Mouse (Mus musculus): ENCODE measurements around the gene S1pr4.

S1pr4 gene

DNA sequence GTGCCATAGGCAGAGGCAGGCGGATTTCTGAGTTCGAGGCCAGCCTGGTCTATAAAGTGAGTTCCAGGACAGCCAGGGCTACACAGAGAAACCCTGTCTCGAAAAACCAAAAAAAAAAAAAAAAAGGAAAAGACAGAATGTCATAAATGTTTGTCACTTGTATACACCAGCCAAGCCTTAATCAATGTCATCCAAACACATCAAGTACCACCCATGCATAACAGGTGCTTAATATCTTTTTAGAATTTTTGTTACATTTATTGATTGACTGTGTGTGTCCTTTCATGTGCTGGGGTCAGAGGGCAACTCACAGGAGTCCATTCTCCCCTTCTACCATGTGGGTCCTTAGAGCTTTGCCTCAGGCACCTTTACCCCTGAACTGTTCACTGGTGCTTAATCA is at the start of gene S1pr4:
Gene S1pr4, minus strand, starts transcription at position 101 of the 400 bp plus-strand sequence.
- in situ Hi-C loops (cut with MboI; ENCODE audit: low sequenced_read_pairs) = no loop called here

DNA sequence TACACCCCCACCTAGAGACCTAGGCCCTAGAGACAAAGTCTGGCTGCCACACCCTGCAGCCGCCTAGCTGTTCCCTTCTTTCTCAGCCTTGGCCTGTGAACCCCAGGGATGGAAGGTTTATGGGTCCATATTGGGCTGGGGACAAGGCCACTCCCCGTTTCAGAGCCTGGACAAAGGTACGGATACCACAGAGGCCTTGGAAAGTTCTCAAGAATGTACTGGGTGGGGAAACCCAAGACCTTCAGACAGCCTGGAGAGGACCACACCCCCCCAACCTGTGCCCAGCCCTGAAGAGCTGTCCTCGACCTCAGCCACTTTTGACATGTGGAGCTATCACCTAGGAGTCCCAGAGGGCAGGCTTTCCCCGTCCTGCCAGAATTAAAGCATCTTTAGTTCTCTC is 49.0 kb upstream of the S1pr4 start:
- in situ Hi-C loops (cut with MboI; ENCODE audit: low sequenced_read_pairs) = no loop called here

DNA sequence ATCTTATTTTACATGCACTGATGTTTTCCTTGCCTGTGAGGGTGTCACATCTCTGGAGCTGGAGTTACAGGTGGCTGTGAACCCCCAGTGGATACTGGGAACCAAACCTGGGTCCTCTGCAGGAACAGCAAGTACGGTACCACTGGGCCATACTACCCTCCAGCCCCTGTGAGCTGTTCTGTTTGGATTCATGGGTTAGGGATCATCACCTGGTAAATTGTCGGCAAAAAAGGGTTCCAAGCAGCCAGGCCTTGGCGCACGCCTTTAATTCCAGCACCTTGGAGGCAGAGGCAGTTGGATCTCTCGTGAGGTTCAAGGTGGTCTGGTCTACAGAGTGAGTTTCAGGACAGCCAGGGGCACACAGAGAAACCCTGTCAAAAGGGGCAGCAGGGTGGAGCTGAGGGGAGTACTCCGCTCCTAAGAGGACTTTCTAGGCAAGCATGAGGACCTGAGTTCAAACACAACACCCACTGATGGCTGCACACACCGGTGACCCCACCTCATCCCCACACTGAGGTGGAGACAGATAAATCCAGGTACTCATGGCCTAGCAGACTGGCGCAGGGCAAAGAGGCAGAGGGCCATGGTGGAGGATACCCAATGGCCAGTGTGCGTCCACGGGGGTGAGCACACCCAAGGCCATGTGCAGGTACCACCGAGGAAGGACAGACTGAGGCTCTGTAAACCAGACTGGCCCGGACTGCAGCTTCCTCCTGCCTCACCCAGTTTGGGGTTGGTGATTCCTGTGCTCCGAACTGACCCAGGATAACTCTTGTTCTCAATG is 47.0 kb upstream of the S1pr4 start:
- in situ Hi-C loops (cut with MboI; ENCODE audit: low sequenced_read_pairs) = no loop called here

DNA sequence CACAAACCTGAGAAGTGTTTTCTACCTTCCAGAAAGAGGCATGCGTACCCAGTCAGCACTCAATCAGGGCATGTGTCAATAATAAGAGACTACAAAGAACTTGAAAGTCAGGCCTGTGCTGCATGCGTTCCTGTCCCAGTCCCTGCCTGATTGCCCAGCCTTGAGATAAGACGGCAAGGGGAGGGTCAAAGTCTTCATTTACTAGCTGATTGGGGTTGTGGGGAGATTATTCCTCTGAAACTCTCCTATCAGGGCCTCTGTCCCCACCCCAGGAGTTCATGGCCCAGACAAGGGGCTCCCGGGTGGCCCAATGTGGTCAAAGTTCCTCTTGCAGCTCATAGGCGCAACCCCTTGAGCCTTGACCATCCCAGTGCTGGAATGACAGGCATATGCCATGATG is 46.4 kb upstream of the S1pr4 start:
- in situ Hi-C loops (cut with MboI; ENCODE audit: low sequenced_read_pairs) = no loop called here

DNA sequence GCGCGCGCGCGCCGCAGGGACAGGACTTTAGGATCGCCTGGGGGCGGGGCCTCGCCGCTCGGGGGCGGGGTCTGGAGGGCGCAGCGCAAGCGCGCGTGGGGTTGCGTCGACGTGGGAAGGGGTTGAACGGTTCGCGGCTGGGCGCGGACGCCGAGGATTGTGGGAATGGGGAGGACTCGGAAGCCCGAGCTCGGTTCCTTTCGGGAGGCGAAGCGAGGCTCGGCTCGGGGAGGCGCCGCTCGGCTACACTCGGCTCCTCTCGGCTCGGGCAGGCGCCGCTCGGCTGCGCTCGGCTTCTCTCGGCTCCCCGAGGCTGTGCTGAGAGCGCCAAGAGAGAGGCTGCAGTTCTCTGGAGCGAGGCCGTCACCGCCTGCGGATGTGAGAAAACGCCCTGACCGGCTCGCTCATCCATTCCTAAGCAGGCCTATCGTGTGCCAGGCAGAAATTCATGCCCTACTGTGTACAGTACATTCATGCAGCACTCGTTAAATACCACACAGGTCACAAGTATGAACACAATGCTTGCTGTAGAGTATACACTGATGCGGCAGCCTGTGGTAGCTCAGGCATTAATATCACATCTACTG is 45.3 kb upstream of the S1pr4 start, which contains the start of gene Gna11:
Gene Gna11, minus strand, starts transcription at position 30 of the 587 bp plus-strand sequence.
- in situ Hi-C loops (cut with MboI; ENCODE audit: low sequenced_read_pairs) = no loop called here

DNA sequence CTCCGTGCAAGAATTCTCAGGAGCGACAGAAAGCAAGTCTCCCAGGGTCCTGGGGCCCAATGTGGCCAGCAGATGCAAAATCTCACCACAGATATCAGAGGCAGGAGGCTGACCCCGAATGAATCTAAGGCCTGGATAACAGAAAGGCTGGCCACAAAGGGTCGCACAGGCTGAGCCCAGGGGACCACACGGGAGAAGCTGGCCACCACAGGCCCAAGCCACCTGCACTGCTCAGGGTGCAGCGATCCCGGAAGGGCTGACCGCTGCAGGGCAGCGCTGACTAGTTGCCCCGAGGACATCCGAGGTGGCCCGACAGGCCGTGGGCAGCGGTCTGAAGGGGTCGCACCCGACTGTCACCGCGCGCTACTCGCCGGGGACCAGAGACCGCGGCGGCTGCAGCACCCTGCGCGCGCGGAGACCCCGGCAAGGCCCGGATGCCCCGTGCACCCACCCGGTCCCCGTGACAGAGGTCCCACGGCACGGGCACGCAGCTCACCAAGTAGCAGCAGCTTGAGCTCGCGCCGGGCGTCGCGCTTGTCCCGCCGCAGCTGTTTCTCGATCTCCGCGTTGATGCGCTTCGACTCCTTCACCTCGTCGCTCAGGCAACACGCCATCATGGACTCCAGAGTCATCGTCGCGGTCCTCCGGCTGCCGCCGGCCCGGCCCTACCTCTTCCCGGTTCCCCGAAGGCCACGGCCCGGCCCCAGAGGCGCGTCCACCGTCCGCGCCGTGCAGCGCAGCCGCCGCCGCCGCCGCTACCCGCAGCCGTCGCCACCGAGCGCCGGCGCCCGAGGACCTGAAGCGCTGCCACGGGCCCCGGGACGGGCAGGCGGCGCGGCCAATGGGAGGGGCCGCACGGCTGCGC is 44.6 kb upstream of the S1pr4 start:
- in situ Hi-C loops (cut with MboI; ENCODE audit: low sequenced_read_pairs) = no loop called here

DNA sequence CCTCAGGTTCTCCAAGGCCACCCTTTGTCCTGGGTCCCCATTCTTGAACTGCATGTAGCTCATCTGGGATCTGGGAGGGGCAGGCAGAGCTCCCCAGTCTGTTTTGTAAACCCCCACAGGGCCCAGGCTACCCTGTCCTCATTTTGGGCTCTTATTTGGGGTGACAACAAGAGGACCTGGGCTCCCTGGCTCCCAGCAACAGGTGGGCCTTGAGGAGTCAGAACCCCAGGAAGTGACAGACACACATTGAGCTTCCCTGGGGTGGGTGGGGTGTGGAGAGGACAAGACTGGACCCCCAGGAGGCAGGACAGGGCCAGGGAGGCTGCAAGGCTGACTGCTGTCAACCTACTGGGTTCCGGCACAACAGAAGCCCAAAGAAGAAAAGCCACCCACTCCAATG is 43.7 kb upstream of the S1pr4 start:
- in situ Hi-C loops (cut with MboI; ENCODE audit: low sequenced_read_pairs) = no loop called here

DNA sequence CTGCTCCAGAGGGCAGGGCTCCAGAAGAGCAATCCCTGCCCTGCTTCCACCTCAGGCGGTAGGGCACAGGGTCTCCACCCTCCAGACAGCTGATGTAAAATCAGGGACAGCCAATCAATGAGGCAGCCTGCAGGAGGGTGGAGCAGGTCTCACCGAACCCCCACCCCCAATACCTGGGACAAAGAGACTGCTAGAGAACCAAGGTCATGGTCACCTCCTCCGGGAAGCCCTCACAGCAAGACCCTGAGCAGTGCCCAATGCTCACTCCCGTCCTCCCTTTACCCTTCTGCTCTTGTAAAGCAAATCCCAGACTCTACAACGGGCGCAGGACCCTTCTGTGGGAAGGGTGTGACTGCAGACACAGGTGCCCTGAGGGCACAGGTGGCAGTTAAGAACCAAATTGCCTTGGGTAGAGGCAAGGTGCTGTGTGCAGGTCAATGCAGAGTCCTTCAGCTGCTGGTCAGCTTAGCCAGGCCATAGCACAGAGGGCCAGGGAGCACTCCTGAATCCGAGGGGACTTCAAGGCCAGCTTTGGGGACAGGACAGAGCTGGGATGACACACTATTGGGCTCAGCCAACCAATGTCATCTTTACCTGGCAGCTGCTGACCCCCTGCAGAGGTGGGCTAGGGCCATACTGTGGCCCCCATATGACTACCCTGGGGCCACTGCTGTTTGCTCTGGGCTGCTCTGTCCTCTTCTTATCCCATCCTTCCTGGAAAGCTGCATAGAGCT is 43.0 kb upstream of the S1pr4 start:
- in situ Hi-C loops (cut with MboI; ENCODE audit: low sequenced_read_pairs) = no loop called here

DNA sequence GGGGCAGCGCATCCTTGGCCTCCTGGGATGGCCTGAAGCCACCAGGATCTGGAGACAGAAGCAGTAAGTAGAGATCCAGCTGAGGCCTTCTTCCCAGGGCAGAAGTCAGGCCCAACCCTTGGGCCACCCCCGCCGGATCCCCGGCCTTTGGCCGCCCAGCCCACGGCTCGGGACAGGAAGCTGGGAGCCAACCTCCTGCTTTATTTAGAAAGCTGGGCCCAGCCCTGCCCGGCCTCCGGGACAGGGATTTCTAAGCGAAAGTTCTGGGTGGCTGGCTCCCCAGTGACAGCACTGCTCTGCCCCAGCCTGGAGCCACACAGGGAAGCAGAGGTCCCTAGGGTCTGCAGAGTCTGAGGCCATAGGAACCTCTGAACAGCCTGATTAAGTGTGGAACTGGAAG is 41.9 kb upstream of the S1pr4 start:
- in situ Hi-C loops (cut with MboI; ENCODE audit: low sequenced_read_pairs) = no loop called here

DNA sequence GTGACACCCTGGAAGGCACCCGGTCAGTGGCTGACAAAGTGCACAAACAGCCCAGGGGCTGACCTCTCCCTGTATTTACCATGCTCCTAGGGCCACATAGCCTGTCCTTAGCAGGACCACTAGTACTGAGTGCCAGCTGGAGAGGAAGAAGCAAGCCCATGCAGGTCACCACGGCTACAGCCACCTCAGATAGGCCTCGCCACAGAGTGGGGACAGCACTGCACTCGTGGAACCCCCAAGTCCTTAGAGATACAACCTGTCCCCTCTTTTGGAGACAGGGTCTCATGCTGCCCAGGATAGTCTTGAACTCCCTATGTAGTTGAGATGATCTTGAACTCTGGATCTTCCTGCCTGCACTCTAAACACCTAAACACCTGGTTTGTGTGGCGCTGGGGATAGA is 41.4 kb upstream of the S1pr4 start:
- in situ Hi-C loops (cut with MboI; ENCODE audit: low sequenced_read_pairs) = no loop called here

DNA sequence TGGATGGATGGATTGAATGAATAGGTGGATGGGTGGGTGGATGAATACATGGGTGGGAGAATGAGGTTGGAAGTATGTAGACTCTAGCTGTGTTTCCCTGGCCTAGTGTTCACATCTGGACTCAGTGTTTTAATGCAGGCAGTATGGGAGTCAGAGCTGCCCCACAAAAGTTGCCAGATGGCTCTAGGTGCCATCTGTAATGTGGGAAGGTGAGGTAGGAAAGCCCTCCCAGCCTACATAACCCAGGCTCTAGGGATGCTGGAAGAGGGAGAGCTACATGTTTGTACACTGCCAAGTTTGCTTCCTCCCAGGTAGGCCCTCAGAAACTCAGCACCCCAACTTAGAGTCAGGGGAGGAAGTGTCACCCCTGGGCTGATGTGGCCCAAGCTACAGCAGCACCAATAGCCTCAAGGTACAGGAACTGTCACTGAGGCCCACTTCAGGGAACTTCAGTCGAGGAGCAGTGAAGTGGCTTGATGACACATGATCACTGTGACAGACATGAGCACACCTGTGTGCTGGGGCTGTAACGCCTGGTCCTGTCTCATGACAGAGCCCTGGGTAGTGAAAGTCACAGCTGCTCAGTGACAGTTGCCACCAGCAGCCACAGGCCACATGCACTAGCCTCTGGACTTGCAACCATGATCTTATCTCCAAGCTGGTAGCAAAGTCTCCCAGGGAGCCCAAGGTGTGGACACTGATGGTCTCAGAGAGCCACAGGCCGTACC is 38.6 kb upstream of the S1pr4 start:
- in situ Hi-C loops (cut with MboI; ENCODE audit: low sequenced_read_pairs) = no loop called here

DNA sequence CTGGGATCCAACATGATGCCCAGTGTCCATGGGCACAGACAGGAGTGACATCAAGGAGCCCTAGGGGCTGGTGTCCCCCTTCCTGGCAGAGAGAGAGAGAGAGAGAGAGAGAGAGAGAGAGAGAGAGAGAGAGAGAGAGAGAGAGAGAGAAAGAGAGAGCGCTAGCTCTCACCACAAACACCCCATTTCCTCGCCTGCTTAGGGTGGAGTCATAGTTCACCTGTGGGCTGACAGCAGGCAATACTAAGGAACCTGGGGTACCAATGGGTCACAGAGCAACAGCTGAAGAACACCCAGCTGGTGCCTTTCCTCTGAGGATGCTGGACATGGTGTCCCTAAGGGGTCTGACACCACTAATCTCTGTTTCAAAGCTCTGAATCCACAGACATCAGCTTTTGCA is 37.5 kb upstream of the S1pr4 start:
- in situ Hi-C loops (cut with MboI; ENCODE audit: low sequenced_read_pairs) = no loop called here

DNA sequence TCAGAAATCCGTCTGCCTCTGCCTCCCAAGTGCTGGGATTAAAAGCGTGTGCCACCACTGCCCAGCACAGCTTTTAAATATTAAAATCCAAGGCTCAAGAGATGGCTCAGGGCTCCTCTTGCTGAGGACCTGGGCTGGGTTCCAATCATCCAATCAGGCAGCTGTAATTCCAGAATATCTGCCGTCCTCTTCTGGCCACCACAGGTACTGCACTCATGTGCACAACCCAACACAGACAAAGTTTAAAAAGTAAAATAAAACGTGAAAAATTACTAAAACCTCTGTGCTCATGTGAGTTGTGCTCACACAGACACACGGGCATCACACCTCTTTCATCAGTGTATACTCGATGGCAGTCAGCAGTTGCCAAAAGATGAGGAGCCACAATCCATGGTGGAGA is 36.8 kb upstream of the S1pr4 start:
- in situ Hi-C loops (cut with MboI; ENCODE audit: low sequenced_read_pairs) = no loop called here

DNA sequence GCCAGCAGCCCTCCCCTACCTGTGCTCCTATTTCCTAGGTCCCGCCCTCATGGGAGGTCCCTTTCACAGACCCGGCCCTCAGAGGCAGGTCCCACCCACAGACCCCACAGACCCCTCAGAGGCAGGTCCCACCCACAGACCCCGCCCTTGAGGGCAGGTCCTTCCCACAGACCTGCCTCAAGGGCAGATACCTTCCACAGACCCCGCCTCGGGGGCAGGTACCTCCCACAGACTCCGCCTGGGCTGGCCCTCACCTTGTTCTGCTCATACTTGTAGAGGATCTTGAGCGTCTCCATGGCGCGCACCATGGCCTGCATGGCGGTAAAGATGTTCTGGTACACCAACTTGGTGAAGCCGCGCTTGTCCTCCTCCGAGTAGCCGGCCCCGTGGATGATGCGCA is 34.9 kb upstream of the S1pr4 start:
- in situ Hi-C loops (cut with MboI; ENCODE audit: low sequenced_read_pairs) = no loop called here

DNA sequence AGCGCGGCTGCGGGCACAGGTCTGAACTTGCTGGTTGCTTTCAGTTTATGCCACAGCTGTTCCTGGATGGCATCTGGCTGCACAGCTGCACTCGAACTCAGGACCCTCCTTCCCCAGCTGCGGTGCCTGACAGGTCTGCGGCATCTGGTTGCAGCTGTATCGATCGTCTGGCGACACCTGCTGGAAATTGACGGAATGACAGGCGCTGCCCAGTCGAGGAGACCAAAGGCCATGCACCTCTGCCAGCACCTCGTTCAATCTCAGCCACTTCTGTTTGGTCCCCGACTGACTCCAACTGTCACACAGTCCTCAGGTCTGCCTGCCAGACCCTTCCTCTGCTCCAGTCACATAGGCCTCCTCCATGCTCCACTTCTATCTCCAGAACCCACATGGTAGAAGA is 26.8 kb upstream of the S1pr4 start:
- in situ Hi-C loops (cut with MboI; ENCODE audit: low sequenced_read_pairs) = no loop called here

DNA sequence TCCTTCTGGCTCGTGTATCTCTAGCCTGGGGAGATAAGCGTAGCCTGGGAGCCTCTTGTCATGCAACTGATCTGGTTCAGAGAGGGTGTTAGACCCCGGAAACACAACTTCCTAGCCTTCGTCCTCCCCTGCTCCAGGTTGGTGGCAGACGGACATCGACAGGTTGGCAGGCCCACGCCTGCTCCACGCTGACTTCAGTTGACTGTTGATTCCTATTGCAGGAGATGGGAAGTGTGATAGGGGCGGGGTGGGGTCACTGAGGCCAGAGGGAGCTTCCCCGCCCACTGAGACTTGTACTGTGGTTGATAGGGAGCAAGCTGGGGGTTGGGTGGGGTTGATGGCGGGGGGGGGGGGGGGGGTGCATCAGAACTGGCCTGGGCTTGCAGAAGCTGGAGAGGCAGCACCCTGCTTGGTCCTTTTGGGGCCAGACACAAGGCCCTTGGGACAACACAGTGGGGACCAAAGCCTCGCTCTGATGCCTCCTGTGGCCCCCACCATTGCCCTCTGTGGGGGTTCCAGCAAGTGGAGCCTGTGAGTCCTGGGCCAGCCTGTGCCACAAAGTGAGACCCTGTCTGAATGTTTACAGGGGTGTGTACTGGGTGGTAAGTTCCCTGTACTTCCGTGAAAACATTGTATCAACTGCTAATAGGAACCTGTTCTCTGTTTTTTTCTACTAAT is 25.2 kb upstream of the S1pr4 start:
- in situ Hi-C loops (cut with MboI; ENCODE audit: low sequenced_read_pairs) = no loop called here

DNA sequence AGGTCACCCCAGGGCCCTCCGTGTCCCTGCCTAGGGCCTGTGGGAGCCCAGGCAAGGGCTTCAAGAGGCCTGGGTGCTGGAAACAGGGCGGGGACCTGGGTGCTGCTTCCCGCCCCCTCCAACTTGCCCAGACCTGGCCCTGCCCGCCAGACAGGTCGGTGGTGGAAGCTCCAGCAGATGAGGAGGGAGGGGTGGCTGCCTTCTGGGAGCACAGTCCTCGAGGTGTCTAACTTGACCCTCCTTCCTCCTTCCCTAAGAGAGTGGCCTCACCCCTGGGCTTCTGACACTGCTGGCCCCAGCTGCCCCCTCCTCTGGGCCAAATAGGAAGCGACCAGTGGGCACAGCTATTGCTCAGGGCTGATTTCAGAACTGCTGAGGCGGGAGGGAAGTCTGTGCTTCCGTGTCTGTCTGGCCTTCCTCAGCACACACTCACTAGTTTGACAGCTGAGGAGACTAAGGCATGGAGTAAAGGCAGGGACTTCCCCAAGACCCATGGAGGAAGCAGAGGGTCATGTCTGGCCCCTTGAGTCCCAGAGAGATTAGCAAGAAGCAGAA is 24.2 kb upstream of the S1pr4 start, which contains the start of gene Gna15:
Gene Gna15, minus strand, starts transcription at position 175 of the 555 bp plus-strand sequence.
- in situ Hi-C loops (cut with MboI; ENCODE audit: low sequenced_read_pairs) = no loop called here

DNA sequence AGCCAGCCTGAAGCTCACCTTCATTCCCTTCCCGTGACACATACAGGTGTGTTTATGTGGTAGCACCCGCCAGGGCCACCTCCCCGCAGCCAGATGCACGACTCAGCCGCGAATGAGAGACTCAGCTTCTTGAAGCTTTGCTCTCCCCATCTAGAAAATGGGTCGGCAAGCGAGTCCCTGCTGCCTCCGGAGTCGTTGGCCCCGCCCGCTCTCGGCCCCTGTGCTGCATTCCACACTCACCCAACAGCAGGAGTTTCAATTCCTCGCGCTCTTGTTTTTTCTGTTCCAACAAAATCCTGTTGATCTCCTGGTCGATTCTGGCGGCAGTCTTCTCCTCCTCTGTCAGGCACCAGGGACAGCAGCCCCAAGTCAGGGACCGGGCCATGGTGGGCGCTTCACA is 23.6 kb upstream of the S1pr4 start:
- in situ Hi-C loops (cut with MboI; ENCODE audit: low sequenced_read_pairs) = no loop called here

DNA sequence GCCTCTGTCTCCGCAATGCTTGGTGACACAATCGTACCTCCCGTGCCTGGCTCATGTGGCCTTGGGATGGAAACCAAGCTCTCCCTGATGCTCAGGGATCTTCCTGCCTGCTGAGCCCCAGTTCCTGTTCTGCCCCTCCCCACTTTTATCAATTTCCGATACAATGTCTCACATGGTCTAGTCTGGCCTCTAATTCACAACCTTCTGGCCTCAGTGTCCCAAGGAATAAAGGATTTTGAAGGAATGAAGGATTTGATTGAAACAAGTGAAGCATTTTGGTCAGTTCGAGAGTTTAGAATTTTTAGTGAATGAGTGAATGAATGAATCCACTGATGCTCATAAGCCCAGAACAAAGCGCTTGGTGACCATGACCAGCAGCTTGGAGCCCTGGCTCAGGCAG is 23.2 kb upstream of the S1pr4 start:
- in situ Hi-C loops (cut with MboI; ENCODE audit: low sequenced_read_pairs) = no loop called here

DNA sequence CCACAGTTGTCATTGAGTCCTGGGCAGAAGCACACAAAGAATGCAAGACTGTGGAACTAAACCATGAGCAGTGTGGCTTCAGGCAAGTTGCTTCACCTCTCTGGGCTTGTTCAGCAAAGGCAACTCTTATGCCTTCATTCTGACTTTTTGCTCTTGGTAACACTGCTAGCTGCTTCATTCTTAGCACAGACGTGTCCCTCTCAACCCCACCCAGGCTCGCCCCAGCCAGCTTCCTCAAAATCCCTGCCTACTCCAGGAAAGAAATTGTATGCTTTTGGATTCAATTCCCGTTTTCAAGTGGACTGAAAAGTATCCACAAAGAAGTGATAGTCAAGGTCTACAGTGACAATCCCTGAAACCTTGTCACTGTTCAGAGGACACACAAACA is 20.0 kb upstream of the S1pr4 start:
- in situ Hi-C loops (cut with MboI; ENCODE audit: low sequenced_read_pairs) = no loop called here
